10 mouse cellular contexts compared by ENCODE assay signal in genomic region chr14:76595048-76595859, GRCm38 (mm10). TPM values are rescaled to one million over a fixed set of nuclear protein-coding genes. Genes with fewer than 3 reads are reported as not detected.
DNase-seq lines count a peak whose midpoint lies in the region; ATAC-seq and TF ChIP-seq lines count a peak whose summit lies in the region.
"Had no signal": no experiment of that assay in that cellular context is flagged by ENCODE, and none has a peak within 500 bp of the region (broad histone marks: within the 10 kb centered on the region; RNA-seq: fewer than 3 reads in every experiment).

No protein-coding gene starts in this region.

- no peak for ATAC-seq in hindbrain, embryonic 16.5 days
- no peak for ATAC-seq in hindbrain, embryonic 11.5 days (ENCODE audit: low FRiP score)
- no peak for ATAC-seq in midbrain, postnatal 0 days (ENCODE audit: low FRiP score)
- ATAC-seq in midbrain, embryonic 14.5 days (ENCODE audit: low FRiP score, low TSS enrichment): no peak
- ATAC-seq in limb, embryonic 13.5 days (ENCODE audit: low FRiP score, low read depth): peak; percentile 54; the same call in 1 of the 2 replicates
- ATAC-seq in stomach, postnatal 0 days (ENCODE audit: low FRiP score, low TSS enrichment): no peak

- TF ChIP-seq CTCF in midbrain, postnatal 0 days (IDR thresholded peaks at IDR 0.05): no peak
- TF ChIP-seq CTCF in stomach, postnatal 0 days (IDR thresholded peaks at IDR 0.05; ENCODE audit: low read depth): no peak

- no peak for TF ChIP-seq EP300 in stomach, postnatal 0 days (optimal IDR thresholded peaks at IDR 0.05)

- H3K9me3 ChIP-seq in hindbrain, embryonic 16.5 days (ENCODE audit: control insufficient read depth, low read length): no peaks in the 10 kb centered on the region
- H3K9me3 ChIP-seq in hindbrain, embryonic 11.5 days (ENCODE audit: control insufficient read depth, low read length): no peaks in the 10 kb centered on the region
- no peaks in the 10 kb centered on the region for H3K9me3 ChIP-seq in midbrain, postnatal 0 days (ENCODE audit: low read length)
- no peaks in the 10 kb centered on the region for H3K9me3 ChIP-seq in midbrain, embryonic 14.5 days (ENCODE audit: control insufficient read depth, low read length)
- no peaks in the 10 kb centered on the region for H3K9me3 ChIP-seq in limb, embryonic 13.5 days
- H3K9me3 ChIP-seq in stomach, postnatal 0 days (ENCODE audit: control insufficient read depth, low read length): no peaks in the 10 kb centered on the region
- H3K9me3 ChIP-seq: forebrain, embryonic 12.5 days had no signal

- H3K9ac ChIP-seq in hindbrain, embryonic 16.5 days (ENCODE audit: low read depth, low read length): no peak overlapping the region
- H3K9ac ChIP-seq in hindbrain, embryonic 11.5 days (ENCODE audit: low read depth, low read length): no peak overlapping the region
- H3K9ac ChIP-seq in midbrain, postnatal 0 days (replicated peaks; ENCODE audit: low read length, poor library complexity, severe bottlenecking): no peak overlapping the region
- no peak overlapping the region for H3K9ac ChIP-seq in midbrain, embryonic 14.5 days (replicated peaks; ENCODE audit: low read length)
- H3K9ac ChIP-seq in limb, embryonic 13.5 days: no peak overlapping the region
- no peak overlapping the region for H3K9ac ChIP-seq in stomach, postnatal 0 days (ENCODE audit: low read length)
- H3K9ac ChIP-seq: forebrain, embryonic 12.5 days had no signal

- peak overlapping the region; percentile 40; the same call in 1 of the 2 replicates for H3K27ac ChIP-seq in hindbrain, embryonic 16.5 days (ENCODE audit: low read depth, low read length)
- H3K27ac ChIP-seq in hindbrain, embryonic 11.5 days (ENCODE audit: low read depth, low read length): no peak overlapping the region
- H3K27ac ChIP-seq in midbrain, postnatal 0 days (ENCODE audit: low read depth, low read length): no peak overlapping the region
- H3K27ac ChIP-seq in midbrain, embryonic 14.5 days (replicated peaks; ENCODE audit: low read depth, low read length): no peak overlapping the region
- H3K27ac ChIP-seq in limb, embryonic 13.5 days: peak overlapping the region; percentile 69
- peak overlapping the region; percentile 67 for H3K27ac ChIP-seq in stomach, postnatal 0 days (replicated peaks)
- H3K27ac ChIP-seq: forebrain, embryonic 12.5 days; macrophage had no signal

- H3K4me2 ChIP-seq in hindbrain, embryonic 16.5 days (ENCODE audit: low read length): no peak overlapping the region
- H3K4me2 ChIP-seq in hindbrain, embryonic 11.5 days (replicated peaks; ENCODE audit: low read depth, low read length): no peak overlapping the region
- no peak overlapping the region for H3K4me2 ChIP-seq in midbrain, postnatal 0 days (ENCODE audit: low read depth, low read length, poor library complexity, severe bottlenecking)
- H3K4me2 ChIP-seq in midbrain, embryonic 14.5 days (ENCODE audit: low read length): no peak overlapping the region
- H3K4me2 ChIP-seq in limb, embryonic 13.5 days (replicated peaks): no peak overlapping the region
- H3K4me2 ChIP-seq in stomach, postnatal 0 days (replicated peaks; ENCODE audit: low read depth): no peak overlapping the region
- H3K4me2 ChIP-seq: forebrain, embryonic 12.5 days had no signal

- H3K27me3 ChIP-seq in hindbrain, embryonic 16.5 days (replicated peaks; ENCODE audit: control insufficient read depth, insufficient read depth, low read length): no peaks in the 10 kb centered on the region
- H3K27me3 ChIP-seq in hindbrain, embryonic 11.5 days (ENCODE audit: control insufficient read depth, insufficient read depth, low read length): no peaks in the 10 kb centered on the region
- no peaks in the 10 kb centered on the region for H3K27me3 ChIP-seq in midbrain, postnatal 0 days (ENCODE audit: insufficient read depth, low read length)
- no peaks in the 10 kb centered on the region for H3K27me3 ChIP-seq in midbrain, embryonic 14.5 days (ENCODE audit: control insufficient read depth, insufficient read depth, low read length)
- H3K27me3 ChIP-seq in limb, embryonic 13.5 days: no peaks in the 10 kb centered on the region
- no peaks in the 10 kb centered on the region for H3K27me3 ChIP-seq in stomach, postnatal 0 days (ENCODE audit: control insufficient read depth, insufficient read depth, low read length)
- H3K27me3 ChIP-seq: forebrain, embryonic 12.5 days had no signal

- WGBS in hindbrain, embryonic 16.5 days: 56% methylated on average over 9 of the region's 9 CpGs
- WGBS in hindbrain, embryonic 11.5 days: 79% methylated on average over 9 of the region's 9 CpGs
- WGBS in midbrain, postnatal 0 days: 62% methylated on average over 9 of the region's 9 CpGs
- 77% methylated on average over 9 of the region's 9 CpGs for WGBS in midbrain, embryonic 14.5 days
- WGBS in limb, embryonic 13.5 days: 47% methylated on average over 9 of the region's 9 CpGs
- 26% methylated on average over 9 of the region's 9 CpGs for WGBS in stomach, postnatal 0 days

- no peak overlapping the region for H3K4me3 ChIP-seq in hindbrain, embryonic 16.5 days (ENCODE audit: low read length)
- no peak overlapping the region for H3K4me3 ChIP-seq in hindbrain, embryonic 11.5 days (ENCODE audit: low read depth, low read length)
- H3K4me3 ChIP-seq in midbrain, postnatal 0 days (ENCODE audit: low read depth, low read length): no peak overlapping the region
- no peak overlapping the region for H3K4me3 ChIP-seq in midbrain, embryonic 14.5 days (replicated peaks; ENCODE audit: low read depth, low read length)
- H3K4me3 ChIP-seq in limb, embryonic 13.5 days: no peak overlapping the region
- H3K4me3 ChIP-seq in stomach, postnatal 0 days (ENCODE audit: low read depth, low read length): no peak overlapping the region
- H3K4me3 ChIP-seq: forebrain, embryonic 12.5 days had no signal

- no peaks in the 10 kb centered on the region for H3K36me3 ChIP-seq in hindbrain, embryonic 16.5 days (ENCODE audit: control insufficient read depth, insufficient read depth, low read length)
- no peaks in the 10 kb centered on the region for H3K36me3 ChIP-seq in hindbrain, embryonic 11.5 days (ENCODE audit: control insufficient read depth, insufficient read depth, low read length)
- no peaks in the 10 kb centered on the region for H3K36me3 ChIP-seq in midbrain, postnatal 0 days (ENCODE audit: insufficient read depth, low read length)
- no peaks in the 10 kb centered on the region for H3K36me3 ChIP-seq in midbrain, embryonic 14.5 days (ENCODE audit: control insufficient read depth, insufficient read depth, low read length)
- no peaks in the 10 kb centered on the region for H3K36me3 ChIP-seq in limb, embryonic 13.5 days
- H3K36me3 ChIP-seq in stomach, postnatal 0 days (ENCODE audit: control insufficient read depth, insufficient read depth, low read length): no peaks in the 10 kb centered on the region
- H3K36me3 ChIP-seq: forebrain, embryonic 12.5 days had no signal

- no peak for DNase-seq in hindbrain, embryonic 11.5 days (ENCODE audit: low spot score)
- peak; percentile 33 for DNase-seq in midbrain, postnatal 0 days (ENCODE audit: low spot score)
- no peak for DNase-seq in midbrain, embryonic 14.5 days
- DNase-seq in stomach, postnatal 0 days (ENCODE audit: low spot score): peak; percentile 34
- DNase-seq in layer of hippocampus, adult 9-10 months (ENCODE audit: low spot score): no peak

- peaks cover 20% of the 10 kb centered on the region for H3K4me1 ChIP-seq in hindbrain, embryonic 16.5 days (ENCODE audit: control insufficient read depth, insufficient read depth, low read depth, low read length)
- no peaks in the 10 kb centered on the region; the same call in 1 of the 2 replicates for H3K4me1 ChIP-seq in hindbrain, embryonic 11.5 days (replicated peaks; ENCODE audit: control insufficient read depth, insufficient read depth, low read length)
- H3K4me1 ChIP-seq in midbrain, postnatal 0 days (ENCODE audit: insufficient read depth, low read length): 0 out of 2 replicates have a peak, but pooled peaks cover 7% of the 10 kb centered on the region
- H3K4me1 ChIP-seq in midbrain, embryonic 14.5 days (ENCODE audit: control insufficient read depth, insufficient read depth, low read length): 0 out of 2 replicates have a peak, but pooled peaks cover 10% of the 10 kb centered on the region
- peaks cover 58% of the 10 kb centered on the region for H3K4me1 ChIP-seq in limb, embryonic 13.5 days
- H3K4me1 ChIP-seq in stomach, postnatal 0 days (replicated peaks; ENCODE audit: control insufficient read depth, insufficient read depth): peaks cover 12% of the 10 kb centered on the region

RNA-seq across cellular contexts. Expression of gene Serp2, which starts 38.6 kb away (rescaled TPM):
- polyA plus RNA-seq in hindbrain, embryonic 16.5 days (2015; fragmentation: Nextera tagmentation; extraction: Ambion mirVana): 222 and 255 TPM in 2 replicates
- 46.1 TPM in 2 replicates for polyA plus RNA-seq in hindbrain, embryonic 11.5 days (2014; fragmentation: Nextera tagmentation; extraction: Ambion mirVana)
- 164 and 199 TPM in 2 replicates for total RNA-seq in midbrain, postnatal 0 days (2014; rRNA removed)
- polyA plus RNA-seq in midbrain, postnatal 0 days (2015; fragmentation: Nextera tagmentation; extraction: Ambion mirVana): 271 and 292 TPM in 2 replicates
- polyA plus RNA-seq in midbrain, embryonic 14.5 days (2014; fragmentation: Nextera tagmentation; extraction: Ambion mirVana): 153 and 230 TPM in 2 replicates
- 15.0 and 18.7 TPM in 2 replicates for polyA plus RNA-seq in limb, embryonic 13.5 days (2015; fragmentation: Nextera tagmentation; extraction: Ambion mirVana)
- polyA plus RNA-seq in stomach, postnatal 0 days (2015; fragmentation: Nextera tagmentation; extraction: Ambion mirVana): 7.4 and 8.0 TPM in 2 replicates
- total RNA-seq: hematopoietic stem cell, adult 5-6 weeks had no signal
- polyA plus RNA-seq: macrophage had no signal

Comparison
In these comparisons a context has a peak if more than half of its experiments do, and no peak if none do; other contexts are left out.
1. H3K27ac ChIP-seq: peak in hindbrain, embryonic 16.5 days (single experiment), limb, embryonic 13.5 days (single experiment) and stomach, postnatal 0 days (single experiment); none in hindbrain, embryonic 11.5 days (single experiment), midbrain, postnatal 0 days (single experiment) and midbrain, embryonic 14.5 days (single experiment).
2. DNase-seq: peak in midbrain, postnatal 0 days (single experiment) and stomach, postnatal 0 days (single experiment); none in hindbrain, embryonic 11.5 days (single experiment), midbrain, embryonic 14.5 days (single experiment) and layer of hippocampus, adult 9-10 months (single experiment).